Mouse (Mus musculus) cerebellum, adult 2 months (tissue): ENCODE measurements around the gene Sh3d21. TPM values are rescaled to one million over a fixed set of nuclear protein-coding genes. Genes with fewer than 3 reads are reported as not detected.
A peak's percentile ranks its signal among the peaks of the same experiment; 100 is the strongest.

Experiments used
- DNase-seq, 2 experiments: peaks; one replicate each; pipeline ENCODE4 v3.0.0; 2021
- H3K27ac ChIP-seq: fragments of 200-500 bp; 2 replicates; pipeline ENCODE4 v1.5.1; 2012; ENCODE audit warnings: low read length, control low read depth, inconsistent platforms; ENCODE audit not compliant: insufficient read depth
- H3K27me3 ChIP-seq: fragments of 200-500 bp; 2 replicates; pipeline ENCODE4 v1.6.1; 2012; ENCODE audit warnings: inconsistent platforms, mild to moderate bottlenecking, low read length, moderate library complexity; ENCODE audit not compliant: control insufficient read depth, insufficient read depth
- H3K4me1 ChIP-seq: fragments of 200-500 bp; 2 replicates; pipeline ENCODE4 v1.6.1; 2011; ENCODE audit warnings: low read length; ENCODE audit not compliant: control insufficient read depth, insufficient read depth
- H3K4me3 ChIP-seq: fragments of 200-500 bp; replicated peaks from 2 replicates; pipeline ENCODE3; 2011; ENCODE audit warnings: mild to moderate bottlenecking, low read depth, low read length, control low read depth; ENCODE audit not compliant: insufficient read depth
- CTCF ChIP-seq: fragments of 200-500 bp; IDR thresholded peaks from 2 replicates; pipeline ENCODE4 v1.5.1; 2011; ENCODE audit warnings: low read depth, mild to moderate bottlenecking, control low read depth, low read length, moderate library complexity, borderline replicate concordance; ENCODE audit not compliant: insufficient read depth
- POLR2A ChIP-seq: fragments of 200-500 bp; IDR thresholded peaks from 2 replicates; pipeline ENCODE4 v1.6.1; 2011; ENCODE audit warnings: low read length, control low read depth, borderline replicate concordance; ENCODE audit not compliant: insufficient read depth
- WGBS: fragments of 180-500 bp; shearing (Covaris S2); methylation state at CpG from one replicate; pipeline ENCODE4 v1.1.7; 2018; 5-methylcytosine and 5-hydroxymethylcytosine counted together
- polyA plus RNA-seq: library from polyadenylated mRNA; depleted of rRNA; stranded (reverse); fragments of >200 nt; gene quantifications from 2 replicates; pipeline ENCODE4 v1.2.3, GENCODE M21; 2012

The Sh3d21 gene
- polyA plus RNA-seq, 1 experiment: 2.0 TPM

DNA sequence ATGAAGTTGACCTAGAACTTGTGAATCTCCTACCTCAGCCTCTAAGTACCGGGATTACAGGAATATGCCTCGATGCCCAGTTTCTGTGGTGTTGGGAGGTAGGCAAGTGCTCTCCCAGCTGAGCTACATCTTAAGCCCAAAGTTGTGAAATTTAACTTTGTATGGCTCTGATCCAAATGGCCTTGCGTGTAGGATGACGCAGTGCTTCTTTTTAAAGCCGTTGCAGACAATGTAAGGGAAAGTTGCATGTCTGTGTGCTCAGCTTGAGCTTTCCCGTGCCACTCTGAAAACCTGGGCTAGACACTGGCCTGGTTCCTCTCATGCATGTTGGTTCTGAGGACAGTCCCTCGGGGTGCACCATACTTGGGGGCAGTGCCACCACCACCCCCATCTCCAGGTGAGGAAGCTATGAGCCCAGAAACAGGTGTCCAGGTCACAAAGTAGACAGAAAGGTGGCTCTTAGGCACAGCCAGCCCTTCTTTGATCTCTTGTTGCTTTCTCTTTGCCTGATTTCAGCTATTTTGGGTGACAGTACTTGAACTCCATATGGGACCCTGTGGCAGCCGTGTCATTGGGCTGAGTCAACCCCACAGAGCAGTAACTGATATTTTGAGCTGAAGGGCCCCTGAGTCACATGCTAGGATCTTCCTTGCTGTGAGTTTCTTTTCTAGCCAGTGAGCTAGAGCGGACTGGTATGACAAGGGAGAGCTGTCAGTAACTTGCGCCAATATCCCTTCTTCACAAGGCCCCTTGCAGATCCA, 53.5 kb downstream of the Sh3d21 start:
- Histone ChIP-seq H3K27me3 (no peaks in the 10 kb centered on the region), H3K4me3 (peak overlapping the region; percentile 2), H3K4me1 (peaks cover 70% of the 10 kb centered on the region), H3K27ac (peak overlapping the region; percentile 93)
- peak; percentile 30 to 68 for DNase-seq
- TF ChIP-seq POLR2A (no peak), CTCF (no peak)
- 36% methylated on average over 10 of the region's 10 CpGs for WGBS

DNA sequence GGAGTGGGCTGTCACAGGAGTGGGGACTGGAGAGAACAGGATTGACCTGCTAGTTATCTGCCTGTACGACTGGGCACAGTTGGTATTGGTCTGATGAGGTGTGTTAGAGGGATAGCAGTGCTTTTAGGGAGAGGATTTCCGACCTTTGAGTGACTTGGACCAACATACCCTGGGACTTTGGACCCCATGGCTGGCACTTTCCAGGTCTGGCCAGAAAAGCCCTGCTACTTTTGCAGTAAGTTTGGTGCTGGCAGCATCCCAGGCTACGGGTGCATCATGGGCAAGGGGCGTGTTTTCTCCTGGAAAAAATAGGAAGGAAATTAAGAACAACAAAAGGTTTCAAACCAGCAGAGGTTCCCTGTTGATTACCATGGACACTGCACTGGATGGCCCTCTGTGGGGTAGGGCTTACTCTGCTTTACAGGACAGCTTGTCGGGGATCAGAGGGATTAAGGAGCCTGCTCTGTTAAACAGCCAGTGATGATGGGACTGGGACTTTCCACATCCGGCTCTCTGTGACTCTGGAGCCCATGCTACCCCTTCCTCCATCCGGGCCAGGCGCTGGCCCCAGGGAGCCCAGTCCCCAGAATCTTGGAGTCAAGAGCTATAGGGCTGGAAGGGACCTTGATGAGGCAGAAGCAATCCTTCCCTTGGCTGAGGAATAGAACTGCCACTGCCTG, 55.1 kb downstream of the Sh3d21 start:
- peak in 1 of 2 experiments; percentile 21 for DNase-seq
- Histone ChIP-seq H3K4me1 (peaks cover 59% of the 10 kb centered on the region), H3K4me3 (no peak overlapping the region), H3K27ac (peak overlapping the region; percentile 49), H3K27me3 (no peaks in the 10 kb centered on the region)
- TF ChIP-seq CTCF (no peak), POLR2A (no peak)
- WGBS: 27% methylated on average over 8 of the region's 8 CpGs

DNA sequence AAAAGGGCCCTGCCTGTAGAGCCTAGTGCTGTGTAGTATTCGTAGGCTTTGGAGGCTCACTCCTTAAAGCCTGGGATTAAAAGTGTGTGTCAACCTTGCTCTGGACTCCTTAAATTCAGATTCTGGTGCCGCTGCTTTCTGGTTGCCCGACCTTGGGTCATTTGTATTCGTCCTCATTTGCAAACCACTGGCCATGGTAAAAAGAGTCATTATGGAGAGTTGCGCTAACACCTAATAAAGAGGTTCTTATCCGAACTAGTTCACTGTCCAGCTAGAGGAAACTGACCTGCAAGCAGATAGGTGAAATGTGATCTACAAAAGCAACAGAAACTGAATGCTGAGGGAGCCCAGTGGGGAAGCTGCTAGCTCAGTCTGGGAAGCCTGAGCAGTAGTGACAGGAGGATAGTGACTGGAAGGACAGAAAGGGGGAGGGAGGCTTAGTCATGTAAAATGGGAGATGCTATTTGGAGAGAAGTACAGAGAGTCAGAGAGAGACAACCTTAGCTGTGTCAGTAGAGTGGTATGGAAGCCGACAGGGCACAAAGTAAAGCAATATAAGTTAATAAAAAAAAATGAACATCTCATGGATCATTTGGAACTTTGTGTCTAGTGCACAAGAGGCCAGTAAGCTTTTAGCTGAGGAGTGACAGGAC, 58.0 kb downstream of the Sh3d21 start:
- no peak for TF ChIP-seq POLR2A
- TF ChIP-seq CTCF: no peak
- DNase-seq: peak; percentile 33 to 43
- peaks cover 38% of the 10 kb centered on the region for H3K4me1 ChIP-seq
- H3K27me3 ChIP-seq: no peaks in the 10 kb centered on the region
- H3K4me3 ChIP-seq: peak overlapping the region; percentile 84
- 28% methylated on average over 7 of the region's 7 CpGs for WGBS
- peak overlapping the region; percentile 32; the same call in 1 of the 2 replicates for H3K27ac ChIP-seq

DNA sequence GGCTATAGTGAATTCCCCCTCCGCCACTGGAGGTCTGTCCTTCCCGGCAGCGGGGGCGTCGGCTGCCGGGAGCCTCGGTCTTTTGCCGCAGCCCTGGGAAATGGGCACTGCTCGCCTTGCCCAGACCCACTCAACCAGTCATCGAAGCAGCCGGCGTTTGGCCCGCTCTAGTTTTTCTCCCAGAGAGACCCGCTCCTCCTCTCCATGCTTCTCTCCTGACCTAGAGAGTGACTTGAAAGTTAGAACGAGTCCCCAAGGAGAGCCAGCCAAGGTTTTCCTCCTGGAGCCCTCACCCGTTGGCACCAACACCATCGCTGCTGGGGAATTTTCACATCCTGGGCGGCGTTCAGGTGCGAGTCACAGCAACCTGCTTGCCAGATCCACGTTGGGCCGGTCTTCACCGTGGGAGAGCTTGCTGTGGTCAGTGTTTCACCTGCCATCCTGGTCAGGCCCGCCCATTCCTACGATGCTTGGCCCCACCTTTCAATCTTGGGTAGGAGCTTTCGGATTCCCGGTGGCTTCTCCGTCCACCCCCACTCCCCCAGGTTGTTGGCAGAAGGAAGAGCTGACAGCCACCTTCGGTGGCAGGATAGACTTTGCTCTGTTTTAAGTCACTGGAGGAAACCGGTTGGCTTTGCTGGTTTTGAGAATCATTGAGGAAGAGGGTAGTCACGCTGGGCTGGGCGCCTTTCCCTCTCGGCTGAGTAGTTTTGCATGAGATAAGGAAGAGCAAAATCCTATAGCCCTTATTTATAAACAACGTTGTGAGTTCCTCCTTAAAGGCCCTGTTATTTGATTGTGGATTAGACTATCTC, 58.8 kb downstream of the Sh3d21 start:
- H3K27ac ChIP-seq: peak overlapping the region; percentile 57; the same call in 1 of the 2 replicates
- peak; percentile 77 to 80 for DNase-seq
- TF ChIP-seq CTCF: no peak
- TF ChIP-seq POLR2A: no peak
- peak overlapping the region; percentile 84 for H3K4me3 ChIP-seq
- WGBS: under 1% methylated on average over 34 of the region's 34 CpGs
- H3K4me1 ChIP-seq: peaks cover 30% of the 10 kb centered on the region
- no peaks in the 10 kb centered on the region for H3K27me3 ChIP-seq

DNA sequence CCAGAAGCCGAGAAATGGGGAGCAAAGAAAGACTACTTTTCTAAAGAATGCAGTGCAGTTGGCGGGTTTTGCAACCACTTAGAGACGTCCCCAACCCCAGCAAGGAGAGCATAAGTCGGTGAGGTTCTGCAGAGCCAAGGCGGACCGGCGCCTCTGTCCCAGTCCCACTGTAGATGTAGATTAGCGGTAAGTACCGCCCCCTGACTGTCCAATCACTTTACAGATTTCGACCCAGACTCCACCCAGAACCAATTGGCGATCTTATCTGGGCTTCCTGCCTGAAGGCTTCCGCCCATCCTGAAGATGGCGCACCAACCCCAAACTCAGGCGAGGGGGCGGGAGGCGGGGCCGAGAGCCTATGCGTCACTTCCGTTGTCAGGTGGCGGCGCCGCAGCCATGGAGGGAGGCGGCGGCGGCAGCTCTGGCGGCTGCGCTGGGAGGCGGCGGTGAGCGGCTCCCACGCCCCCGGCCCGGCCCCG, 59.7 kb downstream of the Sh3d21 start, which contains the start of gene Stk40:
Gene Stk40 (plus strand): TSS at position 368 of the 479 bp plus-strand sequence.
- Histone ChIP-seq H3K4me3 (peak within 1 kb of the TSS; percentile 84), H3K27me3 (no peaks in the 10 kb centered on the region), H3K4me1 (peaks cover 25% of the 10 kb centered on the region), H3K27ac (peak within 1 kb of the TSS; percentile 81)
- WGBS: under 1% methylated on average over 32 of the region's 34 CpGs
- peak; percentile 95 to 97 for DNase-seq
- TF ChIP-seq CTCF (peak; percentile 58; the same call in 1 of the 2 replicates), POLR2A (peak; percentile 87)

DNA sequence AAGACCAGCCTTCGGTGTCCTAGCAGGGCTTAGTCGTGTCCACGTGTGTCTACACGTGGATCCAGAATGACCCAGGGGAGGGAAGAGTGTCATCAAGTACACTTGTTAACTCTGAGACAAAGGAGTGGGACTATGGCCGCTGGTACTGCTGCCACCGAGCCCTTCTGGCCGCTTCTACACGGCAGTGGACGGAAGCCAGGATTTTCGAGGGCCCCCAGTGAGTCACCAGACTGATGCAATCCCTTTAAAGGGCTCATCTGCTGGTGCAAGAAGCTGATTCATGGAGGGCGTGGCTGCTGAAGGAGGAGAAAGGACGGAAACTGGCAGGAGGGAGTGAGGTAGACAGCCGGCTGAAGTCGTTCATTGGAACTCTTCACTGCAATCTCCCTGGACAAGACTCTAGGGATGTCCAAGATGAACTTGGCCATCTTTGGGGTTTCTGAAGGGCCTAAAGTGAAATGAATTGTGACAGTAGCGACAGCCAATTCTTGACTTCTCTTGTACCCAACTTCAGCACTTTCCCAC, 60.2 kb downstream of the Sh3d21 start:
- H3K4me1 ChIP-seq: peaks cover 21% of the 10 kb centered on the region
- H3K27me3 ChIP-seq: no peaks in the 10 kb centered on the region
- peak overlapping the region; percentile 48 for H3K4me3 ChIP-seq
- TF ChIP-seq POLR2A (0 out of 2 replicates have a peak, but pooled peaks have one; percentile 15), CTCF (no peak)
- peak overlapping the region; percentile 81 for H3K27ac ChIP-seq
- under 1% methylated on average over 15 of the region's 15 CpGs for WGBS
- DNase-seq: peak; percentile 81 to 88
